Mouse (Mus musculus) megakaryocyte, embryonic 14.5 days (primary cell): ENCODE measurements around the gene Fam89b.

Experiments
- FLI1 ChIP-seq: IDR thresholded peaks from 2 replicates; pipeline ENCODE4 v1.6.1; 2012; ENCODE audit warnings: low read length, inconsistent platforms, mixed read lengths
- GATA1 ChIP-seq: IDR thresholded peaks from 3 replicates; pipeline ENCODE4 v1.6.1; 2012; ENCODE audit warnings: mixed read lengths, low read length, inconsistent platforms, borderline replicate concordance

GRCm38 (mm10) chr19:5725029-5725707, 4.3 kb downstream of the Fam89b start:
- TF ChIP-seq GATA1, result no peak
- TF ChIP-seq FLI1, result no peak
